Mouse (Mus musculus): ENCODE measurements around the gene Gm5244. TPM values are rescaled to one million over a fixed set of nuclear protein-coding genes. Genes with fewer than 3 reads are reported as not detected.
A peak's percentile ranks its signal among the peaks of the same experiment; 100 is the strongest.

Gene Gm5244
- polyA plus RNA-seq (2016; fragmentation: Nextera tagmentation; extraction: Ambion mirVana) = not detected in 2 replicates

DNA sequence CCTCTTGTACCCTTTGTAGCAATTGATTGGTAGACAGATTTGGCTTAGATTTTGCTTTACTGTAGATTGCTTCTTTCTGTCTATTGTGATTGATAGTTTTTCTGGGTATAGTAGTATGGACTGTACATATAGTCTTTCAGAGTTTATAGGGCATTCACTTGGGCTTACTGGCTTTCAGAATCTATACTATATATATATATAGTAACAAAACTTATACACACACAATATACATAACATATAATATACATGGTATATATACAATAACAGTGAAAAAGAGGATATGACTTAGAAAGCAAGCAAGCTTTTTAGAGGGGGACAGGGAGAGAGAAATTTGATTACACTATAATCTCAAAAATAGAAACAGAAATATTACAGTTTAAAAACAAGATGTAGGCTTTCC, at the start of gene Gm5244:
Gene Gm5244 (plus strand): TSS at position 301 of the 400 bp plus-strand sequence.
- ATAC-seq (ENCODE audit: insufficient number of reproducible peaks, insufficient read depth, low FRiP score, low TSS enrichment, low read depth) = no peak
- H3K4me3 ChIP-seq (replicated peaks) = no peak within 1 kb of the TSS
- H3K4me1 ChIP-seq (replicated peaks) = no peaks in the 10 kb centered on the region
- H3K9me3 ChIP-seq = no peaks in the 10 kb centered on the region
- H3K36me3 ChIP-seq = no peaks in the 10 kb centered on the region
- no peak within 1 kb of the TSS for H3K4me2 ChIP-seq
- no peaks in the 10 kb centered on the region for H3K27me3 ChIP-seq
- no peak within 1 kb of the TSS for H3K9ac ChIP-seq (replicated peaks)
- no peak within 1 kb of the TSS for H3K27ac ChIP-seq

DNA sequence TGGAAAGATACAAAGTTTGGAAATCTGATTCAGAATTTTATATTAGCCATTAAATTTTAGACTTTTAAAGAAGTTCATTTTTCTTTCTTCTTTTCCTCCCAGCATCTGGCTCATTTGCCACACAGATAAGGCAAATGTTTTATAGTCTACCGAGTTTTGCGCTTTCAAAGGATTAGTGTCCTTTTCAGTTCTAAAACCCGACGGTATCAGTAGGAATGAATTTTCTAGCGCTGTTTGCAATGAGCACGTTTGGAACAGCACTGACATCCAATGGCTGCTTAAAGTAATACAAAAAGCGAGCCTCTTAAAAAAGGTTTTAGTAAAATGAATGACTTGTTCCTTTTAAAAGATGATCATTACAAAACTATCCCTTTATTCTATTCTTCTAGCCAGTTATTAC, 49.4 kb upstream of the Gm5244 start:
- no peak for ATAC-seq (ENCODE audit: insufficient number of reproducible peaks, insufficient read depth, low FRiP score, low TSS enrichment, low read depth)
- no peaks in the 10 kb centered on the region for H3K36me3 ChIP-seq
- peak overlapping the region; percentile 63 for H3K4me2 ChIP-seq
- 2% methylated on average over 7 of the region's 7 CpGs for WGBS
- no peaks in the 10 kb centered on the region for H3K9me3 ChIP-seq
- H3K4me3 ChIP-seq (replicated peaks) = peak overlapping the region; percentile 89
- peak overlapping the region; percentile 99 for H3K27ac ChIP-seq
- H3K9ac ChIP-seq (replicated peaks) = peak overlapping the region; percentile 58
- H3K27me3 ChIP-seq = no peaks in the 10 kb centered on the region
- H3K4me1 ChIP-seq (replicated peaks) = peaks cover 8% of the 10 kb centered on the region; the same call in 1 of the 2 replicates

DNA sequence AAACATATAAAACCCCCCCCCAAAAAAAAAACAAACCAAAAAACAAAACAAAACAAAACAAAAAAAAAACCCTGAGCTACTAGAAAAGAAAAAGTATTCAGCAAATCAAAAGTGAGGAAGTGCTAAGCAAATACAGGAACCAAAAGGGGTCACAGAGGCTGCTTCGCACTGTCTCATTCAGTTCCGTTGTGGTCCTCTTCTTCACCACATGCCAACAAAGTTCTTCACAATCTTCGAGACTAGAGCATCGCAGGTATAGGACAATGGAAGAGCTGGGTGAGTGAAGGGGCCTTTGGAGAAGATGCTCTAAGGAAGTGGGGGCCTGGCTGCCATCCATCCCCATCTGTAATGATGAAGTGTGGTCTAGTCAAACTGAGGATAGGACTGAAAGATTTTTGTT, 48.1 kb upstream of the Gm5244 start:
- Histone ChIP-seq H3K27ac (no peak overlapping the region), H3K4me3 (replicated peaks) (no peak overlapping the region), H3K36me3 (no peaks in the 10 kb centered on the region), H3K4me1 (replicated peaks) (0 out of 2 replicates have a peak, but pooled peaks cover 2% of the 10 kb centered on the region), H3K27me3 (no peaks in the 10 kb centered on the region), H3K4me2 (no peak overlapping the region), H3K9me3 (no peaks in the 10 kb centered on the region), H3K9ac (replicated peaks) (no peak overlapping the region)
- WGBS = 79% methylated on average over 4 of the region's 4 CpGs
- no peak for ATAC-seq (ENCODE audit: insufficient number of reproducible peaks, insufficient read depth, low FRiP score, low TSS enrichment, low read depth)

DNA sequence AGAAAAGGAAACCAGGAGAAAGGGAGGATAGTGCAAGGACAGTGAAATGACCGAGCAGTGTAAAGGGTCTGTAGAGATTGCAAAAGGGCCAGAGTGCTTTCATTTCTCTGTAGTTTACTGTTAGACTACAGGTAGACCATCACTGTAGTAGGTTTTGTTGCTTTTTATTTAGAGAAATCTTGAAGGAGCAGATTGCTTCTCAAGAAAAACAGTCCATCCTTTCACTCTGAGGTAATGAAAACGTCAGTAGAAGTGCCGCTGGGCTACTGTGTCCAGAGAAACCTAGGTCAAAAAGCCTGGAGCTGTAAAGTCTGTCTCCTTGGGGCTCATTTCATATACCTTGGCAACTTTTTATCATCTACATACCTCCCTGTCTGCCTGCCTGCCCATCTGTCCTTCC, 47.4 kb upstream of the Gm5244 start:
- 92% methylated on average over 3 of the region's 3 CpGs for WGBS
- Histone ChIP-seq H3K36me3 (no peaks in the 10 kb centered on the region), H3K4me2 (no peak overlapping the region), H3K27me3 (no peaks in the 10 kb centered on the region), H3K4me3 (replicated peaks) (no peak overlapping the region), H3K9ac (replicated peaks) (no peak overlapping the region), H3K4me1 (replicated peaks) (no peaks in the 10 kb centered on the region), H3K9me3 (no peaks in the 10 kb centered on the region), H3K27ac (no peak overlapping the region)
- no peak for ATAC-seq (ENCODE audit: insufficient number of reproducible peaks, insufficient read depth, low FRiP score, low TSS enrichment, low read depth)

DNA sequence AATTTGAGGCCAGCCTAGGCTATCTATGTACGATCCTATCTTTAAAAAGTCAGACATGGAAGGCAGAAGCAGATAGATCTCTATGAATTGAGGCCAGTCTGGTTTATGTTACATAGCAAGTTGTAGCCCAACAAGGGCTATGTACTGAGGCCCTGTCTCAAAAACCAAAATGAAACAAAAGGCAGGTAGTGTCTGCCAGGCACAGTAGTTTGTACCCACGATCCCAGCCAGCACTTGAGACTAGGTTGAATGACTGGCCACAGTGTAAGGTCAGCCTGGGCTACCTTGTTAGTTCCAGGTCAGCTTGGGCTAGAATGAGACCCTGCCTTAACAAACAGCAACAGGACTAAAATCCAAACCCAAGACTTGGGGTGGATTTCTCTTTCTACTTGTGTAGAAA, 45.9 kb upstream of the Gm5244 start:
- no peaks in the 10 kb centered on the region for H3K36me3 ChIP-seq
- no peak overlapping the region for H3K27ac ChIP-seq
- H3K4me2 ChIP-seq = no peak overlapping the region
- no peak overlapping the region for H3K4me3 ChIP-seq (replicated peaks)
- H3K4me1 ChIP-seq (replicated peaks) = no peaks in the 10 kb centered on the region
- H3K9ac ChIP-seq (replicated peaks) = no peak overlapping the region
- ATAC-seq (ENCODE audit: insufficient number of reproducible peaks, insufficient read depth, low FRiP score, low TSS enrichment, low read depth) = no peak
- H3K9me3 ChIP-seq = no peaks in the 10 kb centered on the region
- WGBS = 73% methylated on average over 2 of the region's 2 CpGs
- H3K27me3 ChIP-seq = no peaks in the 10 kb centered on the region

DNA sequence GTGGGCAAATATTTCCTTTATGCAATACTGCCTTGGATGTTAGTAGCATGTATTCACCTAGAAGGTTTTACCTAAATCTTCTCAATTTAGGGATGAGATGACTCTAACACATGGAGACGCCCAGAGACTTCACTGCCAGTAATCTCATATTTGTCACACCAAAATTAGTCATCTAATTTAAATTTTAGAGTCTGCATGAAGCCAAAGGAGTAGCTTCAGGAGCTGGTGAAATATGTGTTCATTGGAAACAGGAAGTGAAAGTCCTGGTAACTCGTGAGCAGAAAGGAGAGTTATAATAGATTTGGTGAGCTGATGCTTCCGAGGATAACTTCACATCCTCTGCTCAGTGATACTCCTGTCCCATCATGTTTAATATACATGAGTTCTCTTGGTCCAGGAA, 45.4 kb upstream of the Gm5244 start:
- no peaks in the 10 kb centered on the region for H3K27me3 ChIP-seq
- H3K36me3 ChIP-seq = no peaks in the 10 kb centered on the region
- 73% methylated on average over 3 of the region's 3 CpGs for WGBS
- H3K4me1 ChIP-seq (replicated peaks) = no peaks in the 10 kb centered on the region
- no peak overlapping the region for H3K4me2 ChIP-seq
- no peak overlapping the region for H3K4me3 ChIP-seq (replicated peaks)
- ATAC-seq (ENCODE audit: insufficient number of reproducible peaks, insufficient read depth, low FRiP score, low TSS enrichment, low read depth) = no peak
- no peak overlapping the region for H3K27ac ChIP-seq
- H3K9me3 ChIP-seq = no peaks in the 10 kb centered on the region
- no peak overlapping the region for H3K9ac ChIP-seq (replicated peaks)

DNA sequence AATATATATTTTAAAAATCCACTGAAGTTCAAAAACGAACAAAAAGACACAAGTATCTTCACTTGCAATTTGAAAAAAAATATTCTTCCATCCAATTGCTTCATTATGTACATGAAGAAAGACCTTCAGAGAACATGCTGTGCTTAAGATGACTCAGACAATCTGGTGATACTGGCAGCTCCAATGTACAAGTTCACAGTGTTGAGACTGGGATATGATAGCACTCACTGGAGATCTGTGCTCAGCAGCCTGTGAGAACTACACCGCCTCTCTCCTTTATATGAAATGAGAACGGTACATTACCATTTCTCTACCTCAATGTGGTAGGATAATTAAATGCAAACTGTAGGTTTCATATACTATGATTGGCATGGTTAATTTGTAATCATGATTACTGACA, 43.7 kb upstream of the Gm5244 start:
- no peak for ATAC-seq (ENCODE audit: insufficient number of reproducible peaks, insufficient read depth, low FRiP score, low TSS enrichment, low read depth)
- no peak overlapping the region for H3K4me2 ChIP-seq
- H3K27ac ChIP-seq = no peak overlapping the region
- 77% methylated on average over 3 of the region's 3 CpGs for WGBS
- no peak overlapping the region for H3K9ac ChIP-seq (replicated peaks)
- no peaks in the 10 kb centered on the region for H3K36me3 ChIP-seq
- H3K4me1 ChIP-seq (replicated peaks) = no peaks in the 10 kb centered on the region
- no peaks in the 10 kb centered on the region for H3K27me3 ChIP-seq
- H3K4me3 ChIP-seq (replicated peaks) = no peak overlapping the region
- no peaks in the 10 kb centered on the region for H3K9me3 ChIP-seq

DNA sequence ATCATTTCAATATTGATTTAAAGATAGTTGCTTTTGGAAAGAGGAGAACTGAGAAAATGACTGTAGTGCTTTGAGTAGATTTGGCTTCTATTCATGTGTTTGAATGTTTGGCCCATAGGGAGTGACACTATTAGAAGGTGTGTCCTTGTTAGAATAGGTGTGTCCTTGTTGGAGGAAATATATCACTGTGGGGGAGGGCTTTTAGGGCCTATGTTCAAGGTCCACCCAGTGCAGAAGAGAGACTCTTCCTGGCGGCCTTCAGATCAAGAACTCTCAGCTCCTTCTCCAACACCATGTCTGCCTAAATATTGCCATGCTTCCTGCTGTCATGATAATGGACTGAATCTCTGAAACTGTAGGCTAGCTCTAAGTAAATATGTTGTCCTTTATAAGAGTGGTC, 42.2 kb upstream of the Gm5244 start:
- Histone ChIP-seq H3K9ac (replicated peaks) (no peak overlapping the region), H3K4me1 (replicated peaks) (no peaks in the 10 kb centered on the region), H3K27me3 (no peaks in the 10 kb centered on the region), H3K4me2 (no peak overlapping the region), H3K9me3 (no peaks in the 10 kb centered on the region), H3K4me3 (replicated peaks) (no peak overlapping the region), H3K36me3 (no peaks in the 10 kb centered on the region), H3K27ac (no peak overlapping the region)
- 87% methylated on average over 1 of the region's 1 CpGs for whole genome bisulfite sequencing
- ATAC-seq (ENCODE audit: insufficient number of reproducible peaks, insufficient read depth, low FRiP score, low TSS enrichment, low read depth) = no peak

DNA sequence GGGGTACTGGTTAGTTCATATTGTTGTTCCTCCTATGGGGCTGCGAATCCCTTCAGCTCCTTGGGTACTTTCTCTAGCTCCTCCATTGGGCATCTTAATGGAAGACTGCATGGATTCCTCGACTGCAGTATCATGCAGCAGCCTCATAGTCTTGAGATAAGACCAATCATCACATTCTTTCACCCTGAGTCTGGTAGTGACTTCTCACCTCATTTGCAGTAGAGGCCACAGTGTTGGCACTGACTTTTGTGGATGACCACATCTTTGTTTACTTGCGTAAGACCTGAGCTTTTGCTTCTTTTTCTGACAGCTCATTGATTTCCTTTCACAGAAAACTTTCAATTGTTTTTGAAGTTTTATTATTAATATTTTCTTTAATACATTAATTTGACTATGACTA, 40.8 kb upstream of the Gm5244 start:
- Histone ChIP-seq H3K27ac (no peak overlapping the region), H3K4me1 (replicated peaks) (no peaks in the 10 kb centered on the region)
- 82% methylated on average over 3 of the region's 3 CpGs for WGBS

DNA sequence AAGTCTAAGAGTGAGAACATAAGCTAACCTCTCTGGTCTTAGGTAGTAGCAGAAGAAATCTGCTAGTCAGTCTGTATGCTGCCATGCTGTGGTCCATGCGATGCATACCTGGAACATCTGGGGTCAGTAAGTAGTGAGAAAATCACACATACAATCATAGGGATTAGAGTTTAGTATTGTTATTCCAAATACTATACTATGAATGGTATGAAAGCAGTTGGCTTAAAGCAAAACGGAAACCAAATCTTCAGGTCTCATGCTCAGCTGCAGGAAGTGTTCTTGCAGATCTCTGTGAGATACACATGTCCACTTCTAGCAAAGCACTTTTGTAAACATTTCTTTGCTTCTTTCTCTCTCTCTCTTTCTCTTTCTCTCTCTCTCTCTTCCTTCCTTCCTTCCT, 40.3 kb upstream of the Gm5244 start:
- Histone ChIP-seq H3K4me3 (replicated peaks) (no peak overlapping the region), H3K27me3 (no peaks in the 10 kb centered on the region), H3K4me1 (replicated peaks) (no peaks in the 10 kb centered on the region), H3K4me2 (no peak overlapping the region), H3K9ac (replicated peaks) (no peak overlapping the region), H3K36me3 (no peaks in the 10 kb centered on the region), H3K9me3 (no peaks in the 10 kb centered on the region), H3K27ac (no peak overlapping the region)
- 64% methylated on average over 2 of the region's 2 CpGs for WGBS
- ATAC-seq (ENCODE audit: insufficient number of reproducible peaks, insufficient read depth, low FRiP score, low TSS enrichment, low read depth) = no peak

More for the DNA sequence above, 40.8 kb upstream of the Gm5244 start:
- H3K27me3 ChIP-seq = no peaks in the 10 kb centered on the region
- ATAC-seq (ENCODE audit: insufficient number of reproducible peaks, insufficient read depth, low FRiP score, low TSS enrichment, low read depth) = no peak
- H3K36me3 ChIP-seq = no peaks in the 10 kb centered on the region
- no peaks in the 10 kb centered on the region for H3K9me3 ChIP-seq
- H3K9ac ChIP-seq (replicated peaks) = no peak overlapping the region
- no peak overlapping the region for H3K4me3 ChIP-seq (replicated peaks)
- H3K4me2 ChIP-seq = no peak overlapping the region

DNA sequence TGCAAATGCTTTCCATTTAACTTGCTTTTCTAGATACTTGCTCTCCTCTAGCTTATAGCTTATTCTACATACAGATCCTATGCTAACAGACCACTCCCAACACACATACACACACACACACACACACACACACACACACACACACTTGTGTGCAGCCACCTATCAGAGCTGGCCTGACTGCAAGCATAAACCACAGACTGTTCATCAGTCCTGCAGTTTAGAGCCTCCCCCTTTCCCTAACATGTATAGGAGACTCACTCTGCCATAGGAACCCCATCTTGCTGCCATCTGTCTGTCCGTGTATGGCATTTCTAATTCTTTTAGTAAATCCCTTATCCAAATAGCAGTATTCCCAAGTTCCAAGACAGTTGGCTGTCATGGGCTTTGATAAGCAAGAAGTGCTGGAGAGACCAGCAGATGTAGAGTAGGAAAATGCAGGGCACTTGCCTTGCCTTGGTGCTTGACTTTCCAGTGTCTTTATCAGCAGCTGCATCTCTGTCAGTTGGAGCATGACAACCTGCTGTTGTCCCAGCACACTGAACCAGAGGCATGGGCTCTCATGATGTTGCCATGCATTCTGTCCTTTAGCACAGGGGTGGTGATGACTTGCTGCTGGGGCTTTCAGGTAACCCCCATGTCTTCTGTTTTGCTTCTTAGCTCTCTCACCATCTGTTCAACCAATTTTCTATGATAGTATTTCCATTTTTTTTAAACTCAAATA, 33.7 kb upstream of the Gm5244 start:
- no peaks in the 10 kb centered on the region for H3K36me3 ChIP-seq
- H3K4me1 ChIP-seq (replicated peaks) = no peaks in the 10 kb centered on the region
- H3K9me3 ChIP-seq = no peaks in the 10 kb centered on the region
- no peak overlapping the region for H3K27ac ChIP-seq
- no peak overlapping the region for H3K4me3 ChIP-seq (replicated peaks)
- H3K9ac ChIP-seq (replicated peaks) = no peak overlapping the region
- no peak overlapping the region for H3K4me2 ChIP-seq
- no peaks in the 10 kb centered on the region for H3K27me3 ChIP-seq
- no peak for ATAC-seq (ENCODE audit: insufficient number of reproducible peaks, insufficient read depth, low FRiP score, low TSS enrichment, low read depth)
- WGBS = 93% methylated on average over 1 of the region's 1 CpGs

DNA sequence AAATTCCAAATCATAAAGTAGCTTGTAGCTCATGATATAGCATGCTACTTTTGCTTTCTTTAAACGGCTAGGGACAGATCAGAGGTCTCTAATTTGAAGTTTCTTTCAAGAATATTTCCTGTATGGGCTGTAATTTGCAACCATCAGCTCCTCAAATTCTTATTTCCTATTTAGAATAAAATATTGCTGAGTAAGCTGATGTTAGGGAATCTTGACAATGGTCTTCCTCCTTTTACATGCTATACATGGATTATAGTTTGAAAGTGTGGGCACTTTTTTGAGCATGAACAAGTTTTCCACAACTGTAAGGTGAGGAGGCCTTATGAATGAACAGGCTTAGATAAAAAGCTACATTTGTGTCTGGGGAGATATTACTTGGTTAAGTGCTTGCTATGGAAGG, 32.6 kb upstream of the Gm5244 start:
- Histone ChIP-seq H3K4me2 (no peak overlapping the region), H3K4me1 (replicated peaks) (no peaks in the 10 kb centered on the region), H3K9me3 (no peaks in the 10 kb centered on the region), H3K27ac (no peak overlapping the region), H3K9ac (replicated peaks) (no peak overlapping the region), H3K4me3 (replicated peaks) (no peak overlapping the region), H3K36me3 (no peaks in the 10 kb centered on the region), H3K27me3 (no peaks in the 10 kb centered on the region)
- ATAC-seq (ENCODE audit: insufficient number of reproducible peaks, insufficient read depth, low FRiP score, low TSS enrichment, low read depth) = no peak
- 79% methylated on average over 1 of the region's 1 CpGs for WGBS

Measured in limb, embryonic 12.5 days (tissue).